Mouse (Mus musculus) myocyte (in vitro differentiated cells): Measurements from ENCODE around the gene Sema4d. TPM values are rescaled to one million over a fixed set of nuclear protein-coding genes. Genes with fewer than 3 reads are reported as not detected.

Source experiments
- H3K27me3 ChIP-seq: one replicate; pipeline ENCODE4 v1.6.1; 2011; ENCODE audit not compliant: control insufficient read depth, insufficient read depth, insufficient read length
- H3K36me3 ChIP-seq: one replicate; pipeline ENCODE4 v1.6.1; 2011; ENCODE audit not compliant: control insufficient read depth, insufficient read depth
- H3K4me2 ChIP-seq: one replicate; pipeline ENCODE4 v1.6.1; 2011; ENCODE audit warnings: low read depth, control low read depth
- H3K4me3 ChIP-seq: one replicate; pipeline ENCODE4 v1.5.1; 2011; ENCODE audit warnings: mild to moderate bottlenecking, control low read depth, moderate library complexity
- H3K79me2 ChIP-seq: one replicate; pipeline ENCODE4 v1.6.1; 2011; ENCODE audit not compliant: control insufficient read depth, insufficient read depth
- H3ac ChIP-seq: one replicate; pipeline ENCODE4 v1.6.1; 2011; ENCODE audit not compliant: control insufficient read depth, insufficient read length
- CEBPB ChIP-seq: IDR thresholded peaks from 2 replicates; pipeline ENCODE4 v1.6.1; 2011; ENCODE audit warnings: mild to moderate bottlenecking, moderate library complexity; ENCODE audit not compliant: poor library complexity, insufficient read depth, severe bottlenecking
- E2F4 ChIP-seq: IDR thresholded peaks from one replicate; pipeline ENCODE4 v1.6.1; 2011; ENCODE audit warnings: mild to moderate bottlenecking, control low read depth, moderate library complexity; ENCODE audit not compliant: insufficient read depth
- MAX ChIP-seq: IDR thresholded peaks from one replicate; pipeline ENCODE4 v1.6.1; 2011; ENCODE audit warnings: low read depth, mild to moderate bottlenecking, control low read depth
- MYOD1 ChIP-seq, 3 experiments: IDR thresholded peaks; one replicate each; pipeline ENCODE4 v1.6.1; 2011; ENCODE audit warnings: control low read depth in 2 of 3, low read depth in 2 of 3, mild to moderate bottlenecking in 2 of 3, moderate library complexity in 1 of 3; ENCODE audit not compliant: insufficient read length in 2 of 3, control insufficient read depth in 1 of 3
- MYOG ChIP-seq, 3 experiments: IDR thresholded peaks; one replicate each; pipeline ENCODE4 v1.6.1; 2011; ENCODE audit warnings: control low read depth in 2 of 3, low read depth in 2 of 3, mild to moderate bottlenecking in 2 of 3; ENCODE audit not compliant: insufficient read length in 2 of 3, control insufficient read depth in 1 of 3, insufficient read depth in 1 of 3
- POLR2A ChIP-seq: IDR thresholded peaks from one replicate; pipeline ENCODE4 v1.6.1; 2011; ENCODE audit warnings: low read depth, mild to moderate bottlenecking, control low read depth, moderate library complexity; ENCODE audit not compliant: insufficient read length
- POLR2AphosphoS2 ChIP-seq: IDR thresholded peaks from one replicate; pipeline ENCODE4 v1.6.1; 2011; ENCODE audit warnings: low read depth, control low read depth; ENCODE audit not compliant: insufficient read length
- REST ChIP-seq: IDR thresholded peaks from one replicate; pipeline ENCODE4 v1.6.1; 2011; ENCODE audit warnings: mild to moderate bottlenecking, control low read depth, moderate library complexity; ENCODE audit not compliant: insufficient read depth, insufficient read length
- SRF ChIP-seq: IDR thresholded peaks from one replicate; pipeline ENCODE4 v1.6.1; 2011; ENCODE audit warnings: low read depth; ENCODE audit not compliant: control insufficient read depth, insufficient read length
- TCF12 ChIP-seq: IDR thresholded peaks from one replicate; pipeline ENCODE4 v1.6.1; 2011; ENCODE audit warnings: mild to moderate bottlenecking, control low read depth; ENCODE audit not compliant: poor library complexity, insufficient read depth, severe bottlenecking
- TCF3 ChIP-seq: IDR thresholded peaks from one replicate; pipeline ENCODE4 v1.6.1; 2011; ENCODE audit warnings: low read depth, control low read depth; ENCODE audit not compliant: insufficient read length
- USF1 ChIP-seq: IDR thresholded peaks from one replicate; pipeline ENCODE4 v1.6.1; 2011; ENCODE audit warnings: low read depth, mild to moderate bottlenecking, control low read depth, moderate library complexity
- polyA plus RNA-seq: library from polyadenylated mRNA; unstranded; fragments of >200 nt; fragmentation: generic; extraction: Trizol; gene quantifications from one replicate; pipeline ENCODE4 v1.2.1, GENCODE M21; 2012; ENCODE audit warnings: missing spikeins

Gene Sema4d
- polyA plus RNA-seq, 1 experiment, result 15.3 TPM

- no peaks in the 10 kb centered on the region for H3K36me3 ChIP-seq
- peaks cover 14% of the 10 kb centered on the region for H3K27me3 ChIP-seq
- H3K79me2 ChIP-seq, result no peaks in the 10 kb centered on the region
- H3ac ChIP-seq, result no peak overlapping the region
- no peak overlapping the region for H3K4me2 ChIP-seq
- TF ChIP-seq CEBPB (no peak), USF1 (no peak), SRF (no peak), POLR2A (no peak), REST (no peak), MAX (no peak), MYOD1 (IDR thresholded peaks at IDR 0.05; ENCODE audit: control insufficient read depth in 1 of 3, insufficient read length in 2 of 3, low read depth in 2 of 3) (no peak), TCF3 (no peak), E2F4 (no peak), MYOG (IDR thresholded peaks at IDR 0.05; ENCODE audit: control insufficient read depth in 1 of 3, insufficient read depth in 1 of 3, insufficient read length in 2 of 3, low read depth in 2 of 3) (no peak), POLR2AphosphoS2 (no peak), TCF12 (no peak)
- H3K4me3 ChIP-seq, result no peak overlapping the region
Observed at GRCm38 (mm10) chr13:51770647-51771427, 22.7 kb downstream of the Sema4d start.

GRCm38 (mm10) chr13:51767991-51768761, 25.4 kb downstream of the Sema4d start:
- no peak overlapping the region for H3K4me2 ChIP-seq
- peaks cover 14% of the 10 kb centered on the region for H3K27me3 ChIP-seq

GRCm38 (mm10) chr13:51767513-51767912, 26.0 kb downstream of the Sema4d start:
- no peaks in the 10 kb centered on the region for H3K79me2 ChIP-seq
- H3K27me3 ChIP-seq, result peaks cover 14% of the 10 kb centered on the region
- H3K4me2 ChIP-seq, result no peak overlapping the region
- H3K36me3 ChIP-seq, result no peaks in the 10 kb centered on the region
- no peak overlapping the region for H3ac ChIP-seq
- TF ChIP-seq TCF12 (no peak), POLR2AphosphoS2 (no peak), MYOG (IDR thresholded peaks at IDR 0.05; ENCODE audit: control insufficient read depth in 1 of 3, insufficient read depth in 1 of 3, insufficient read length in 2 of 3, low read depth in 2 of 3) (no peak), SRF (no peak), POLR2A (no peak), MYOD1 (IDR thresholded peaks at IDR 0.05; ENCODE audit: control insufficient read depth in 1 of 3, insufficient read length in 2 of 3, low read depth in 2 of 3) (no peak), MAX (no peak)
- no peak overlapping the region for H3K4me3 ChIP-seq

More at GRCm38 (mm10) chr13:51767991-51768761, 25.4 kb downstream of the Sema4d start:
- Histone ChIP-seq H3K79me2 (no peaks in the 10 kb centered on the region), H3ac (no peak overlapping the region), H3K36me3 (no peaks in the 10 kb centered on the region), H3K4me3 (no peak overlapping the region)
- TF ChIP-seq TCF12, result no peak
- no peak for TF ChIP-seq POLR2A
- no peak for TF ChIP-seq TCF3
- no peak for TF ChIP-seq MYOD1 (IDR thresholded peaks at IDR 0.05; ENCODE audit: control insufficient read depth in 1 of 3, insufficient read length in 2 of 3, low read depth in 2 of 3)
- no peak for TF ChIP-seq SRF
- no peak for TF ChIP-seq CEBPB
- no peak for TF ChIP-seq POLR2AphosphoS2
- TF ChIP-seq MYOG (IDR thresholded peaks at IDR 0.05; ENCODE audit: control insufficient read depth in 1 of 3, insufficient read depth in 1 of 3, insufficient read length in 2 of 3, low read depth in 2 of 3), result no peak
- no peak for TF ChIP-seq MAX
- TF ChIP-seq REST, result no peak
- no peak for TF ChIP-seq E2F4
- TF ChIP-seq USF1, result no peak

- Histone ChIP-seq H3K4me2 (no peak overlapping the region), H3K4me3 (no peak overlapping the region), H3K27me3 (peaks cover 11% of the 10 kb centered on the region), H3ac (no peak overlapping the region), H3K36me3 (no peaks in the 10 kb centered on the region), H3K79me2 (no peaks in the 10 kb centered on the region)
- no peak for TF ChIP-seq CEBPB
- TF ChIP-seq E2F4, result no peak
- TF ChIP-seq REST, result no peak
- no peak for TF ChIP-seq MYOD1 (IDR thresholded peaks at IDR 0.05; ENCODE audit: control insufficient read depth in 1 of 3, insufficient read length in 2 of 3, low read depth in 2 of 3)
- TF ChIP-seq TCF3, result no peak
Observed at GRCm38 (mm10) chr13:51766756-51767155, 26.8 kb downstream of the Sema4d start.

GRCm38 (mm10) chr13:51765369-51765768, 28.2 kb downstream of the Sema4d start:
- no peak overlapping the region for H3ac ChIP-seq

More at GRCm38 (mm10) chr13:51765369-51765768, 28.2 kb downstream of the Sema4d start:
- H3K4me3 ChIP-seq, result no peak overlapping the region
- peaks cover 4% of the 10 kb centered on the region for H3K27me3 ChIP-seq
- no peaks in the 10 kb centered on the region for H3K36me3 ChIP-seq
- no peaks in the 10 kb centered on the region for H3K79me2 ChIP-seq
- no peak overlapping the region for H3K4me2 ChIP-seq
- TF ChIP-seq E2F4, result no peak
- no peak for TF ChIP-seq CEBPB
- TF ChIP-seq MAX, result no peak
- TF ChIP-seq POLR2AphosphoS2, result no peak
- no peak for TF ChIP-seq TCF12
- TF ChIP-seq REST, result no peak
- no peak for TF ChIP-seq TCF3
- TF ChIP-seq USF1, result no peak
- TF ChIP-seq MYOG (IDR thresholded peaks at IDR 0.05; ENCODE audit: control insufficient read depth in 1 of 3, insufficient read depth in 1 of 3, insufficient read length in 2 of 3, low read depth in 2 of 3), result no peak
- no peak for TF ChIP-seq SRF
- TF ChIP-seq POLR2A, result no peak
- TF ChIP-seq MYOD1 (IDR thresholded peaks at IDR 0.05; ENCODE audit: control insufficient read depth in 1 of 3, insufficient read length in 2 of 3, low read depth in 2 of 3), result no peak
